Mouse (Mus musculus): Measurements from ENCODE around the gene Gm6509. TPM values are rescaled to one million over a fixed set of nuclear protein-coding genes. Genes with fewer than 3 reads are reported as not detected.
"Not testable (repeated sequence)": the region's sequence is repeated elsewhere in the genome, so short reads cannot be mapped to it uniquely, and the experiment has no call there.

The Gm6509 gene
- not detected for total RNA-seq (2021)
- long read RNA-seq, experiment 1 = 0 reads
- long read RNA-seq, experiment 2 = 0 reads

GRCm38 (mm10) chr5:94623679-94624078, at the start of gene Gm6509:
Gene Gm6509, plus strand, starts transcription at chr5:94623979.
- not testable (repeated sequence) for DNase-seq

- DNase-seq = not testable (repeated sequence)
Measured at GRCm38 (mm10) chr5:94616242-94616641, 7.5 kb upstream of the Gm6509 start, which contains the start of gene Gm3147. Gene Gm3147, minus strand, starts transcription at chr5:94616342.

- DNase-seq = not testable (repeated sequence)
Measured at GRCm38 (mm10) chr5:94648082-94648481, 24.3 kb downstream of the Gm6509 start, which contains the start of gene Gm6205. Gene Gm6205, plus strand, starts transcription at chr5:94648382.

Other genes starting within 250 kb of the Gm6509 start
- not detected for gene Gm7682, start 178.2 kb upstream of the Gm6509 start, total RNA-seq (2021)
- not detected for gene Gm3139, start 97.7 kb upstream of the Gm6509 start, total RNA-seq (2021)
- gene Gm3147, start 7.6 kb upstream of the Gm6509 start, total RNA-seq (2021) = not detected
- not detected for gene Gm6205, start 24.4 kb downstream of the Gm6509 start, total RNA-seq (2021)
- gene Gm3183, start 241.5 kb downstream of the Gm6509 start, total RNA-seq (2021) = not detected

Measured in gastrocnemius, postnatal 10 days (tissue).